Mouse (Mus musculus): ENCODE data around the gene Klhl20.

DNA sequence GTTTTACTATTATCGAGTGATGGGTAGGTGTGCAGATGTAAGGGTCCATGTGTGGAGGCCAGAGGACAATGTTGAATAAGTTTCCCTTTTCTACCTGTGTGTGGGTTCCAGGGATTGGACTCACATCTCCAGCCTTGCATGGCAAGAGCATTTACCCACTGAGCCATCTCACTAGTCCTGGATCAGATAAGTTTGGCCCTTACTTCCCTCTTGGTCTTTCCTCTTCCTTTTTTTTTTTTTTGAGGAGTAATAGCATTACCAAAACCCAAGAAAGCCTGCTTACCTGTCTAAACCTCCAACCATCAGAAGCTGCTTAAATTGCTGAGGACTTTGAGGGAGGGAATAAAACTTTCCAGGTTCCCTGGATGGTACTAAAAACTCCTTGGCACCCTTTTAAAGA, 74.1 kb downstream of the Klhl20 start:
- TF ChIP-seq CTCF (IDR thresholded peaks at IDR 0.05; ENCODE audit: extremely low read depth, insufficient read depth, insufficient read length, insufficient replicate concordance) = no peak
- TF ChIP-seq POLR2A (IDR thresholded peaks at IDR 0.05; ENCODE audit: low read depth, low read length) = no peak

Data from spleen, adult 2 months (tissue).